In the genomic region with DNA sequence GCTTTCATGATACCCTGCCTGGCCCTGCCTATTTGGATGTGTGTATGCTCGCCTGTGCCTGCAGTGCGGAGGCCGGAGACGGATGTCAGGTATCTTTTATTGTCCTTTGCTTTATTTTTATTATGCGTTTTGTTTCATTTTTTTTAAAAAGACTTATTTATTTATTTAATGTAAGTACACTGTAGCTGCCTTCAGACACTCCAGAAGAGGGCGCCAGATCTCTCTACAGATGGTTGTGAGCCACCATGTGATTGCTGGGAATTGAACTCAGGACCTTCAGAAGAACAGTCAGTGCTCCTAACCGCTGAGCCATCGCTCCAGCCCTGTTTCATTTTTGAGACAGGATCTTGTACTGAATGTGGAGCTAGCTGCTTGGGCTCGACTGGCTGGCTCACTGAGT, we compare ENCODE assay signal across 16 mouse cellular contexts. TPM values are rescaled to one million over a fixed set of nuclear protein-coding genes. Genes with fewer than 3 reads are reported as not detected.
DNase-seq lines count a peak whose midpoint lies in the region; ATAC-seq and TF ChIP-seq lines count a peak whose summit lies in the region.
"Had no signal": no experiment of that assay in that cellular context is flagged by ENCODE, and none has a peak within 500 bp of the region (broad histone marks: within the 10 kb centered on the region; RNA-seq: fewer than 3 reads in every experiment).

No protein-coding gene starts in this region.

- dilution Hi-C loops in CH12.LX (cut with MboI; ENCODE audit: extremely low pct_ligation_motif_present, extremely low pct_unique_long_range_greater_than_20kb, low sequenced_read_pairs) = no loop called here

- DNase-seq in forebrain, postnatal 0 days = no peak
- DNase-seq in forebrain, embryonic 11.5 days (ENCODE audit: low spot score) = no peak
- DNase-seq in lung, embryonic 14.5 days = peak; percentile 28
- no peak for DNase-seq in lung, postnatal 10 days
- peak; percentile 13 for DNase-seq in CH12.LX (ENCODE audit: extremely low read depth)
- DNase-seq in stomach, postnatal 0 days (ENCODE audit: low spot score) = no peak
- no peak for DNase-seq in cerebellum, postnatal 4 days (ENCODE audit: low spot score in 2 of 2)
- DNase-seq: gastrocnemius, postnatal 36 days; kidney, postnatal 10 days; right cerebral cortex, postnatal 14 days had no signal

- TF ChIP-seq CTCF in forebrain, postnatal 0 days (IDR thresholded peaks at IDR 0.05; ENCODE audit: low read depth) = 0 out of 2 replicates have a peak, but pooled peaks have one; percentile 17
- peak; percentile 39 for TF ChIP-seq CTCF in lung, embryonic 14.5 days (IDR thresholded peaks at IDR 0.05; ENCODE audit: low read depth)
- TF ChIP-seq CTCF in CH12.LX (conservative IDR thresholded peaks at IDR 0.05 in 1 of 2, IDR thresholded peaks at IDR 0.05 in 1 of 2; ENCODE audit: low read depth in 2 of 2, low read length in 2 of 2) = no peak; a peak in 1 of 4 replicates
- peak; percentile 50 for TF ChIP-seq CTCF in stomach, postnatal 0 days (IDR thresholded peaks at IDR 0.05; ENCODE audit: low read depth)

- TF ChIP-seq RAD21 in CH12.LX (IDR thresholded peaks at IDR 0.05; ENCODE audit: low read depth, low read length) = no peak

- H3K4me3 ChIP-seq in forebrain, postnatal 0 days (ENCODE audit: low read depth, low read length) = no peak overlapping the region
- no peak overlapping the region for H3K4me3 ChIP-seq in forebrain, embryonic 11.5 days (ENCODE audit: low read depth, low read length)
- no peak overlapping the region for H3K4me3 ChIP-seq in lung, embryonic 14.5 days (ENCODE audit: low read depth, low read length)
- no peak overlapping the region for H3K4me3 ChIP-seq in CH12.LX (replicated peaks in 1 of 3; ENCODE audit: low read depth in 2 of 3, low read length in 2 of 3, poor library complexity in 1 of 3)
- H3K4me3 ChIP-seq in stomach, postnatal 0 days (ENCODE audit: low read depth, low read length) = no peak overlapping the region
- H3K4me3 ChIP-seq: limb, embryonic 13.5 days; neural tube, embryonic 15.5 days had no signal

- H3K27ac ChIP-seq in forebrain, postnatal 0 days (ENCODE audit: low read depth, low read length) = no peak overlapping the region
- no peak overlapping the region for H3K27ac ChIP-seq in forebrain, embryonic 11.5 days (ENCODE audit: low read depth, low read length)
- H3K27ac ChIP-seq in lung, embryonic 14.5 days (ENCODE audit: low read depth) = no peak overlapping the region
- H3K27ac ChIP-seq in CH12.LX (ENCODE audit: insufficient read depth, low read depth) = no peak overlapping the region
- no peak overlapping the region for H3K27ac ChIP-seq in stomach, postnatal 0 days (replicated peaks)
- H3K27ac ChIP-seq: limb, embryonic 13.5 days; macrophage; neural tube, embryonic 15.5 days had no signal

- 78% methylated on average over 9 of the region's 9 CpGs for WGBS in forebrain, postnatal 0 days
- 78% methylated on average over 9 of the region's 9 CpGs for WGBS in forebrain, embryonic 11.5 days
- WGBS in lung, embryonic 14.5 days = 73% methylated on average over 9 of the region's 9 CpGs
- WGBS in stomach, postnatal 0 days = 81% methylated on average over 9 of the region's 9 CpGs

- in situ Hi-C loops in CH12.LX (cut with MboI; ENCODE audit: low pct_ligation_motif_present, low pct_unique_long_range_greater_than_20kb, low sequenced_read_pairs) = no loop called here

- peaks cover 24% of the 10 kb centered on the region for H3K36me3 ChIP-seq in forebrain, postnatal 0 days (ENCODE audit: insufficient read depth)
- H3K36me3 ChIP-seq in forebrain, embryonic 11.5 days (ENCODE audit: control insufficient read depth, insufficient read depth, low read length) = no peaks in the 10 kb centered on the region; the same call in 1 of the 2 replicates
- peaks cover 35% of the 10 kb centered on the region for H3K36me3 ChIP-seq in lung, embryonic 14.5 days (ENCODE audit: insufficient read depth)
- H3K36me3 ChIP-seq in CH12.LX (replicated peaks in 1 of 2; ENCODE audit: control insufficient read depth in 1 of 2, insufficient read depth in 1 of 2, low read length in 1 of 2) = peaks cover 27 to 37% of the 10 kb centered on the region in 2 experiments
- peaks cover 24% of the 10 kb centered on the region for H3K36me3 ChIP-seq in stomach, postnatal 0 days (ENCODE audit: control insufficient read depth, insufficient read depth, low read length)

- H3K4me2 ChIP-seq in forebrain, postnatal 0 days (ENCODE audit: low read depth) = no peak overlapping the region
- no peak overlapping the region for H3K4me2 ChIP-seq in forebrain, embryonic 11.5 days (ENCODE audit: low read depth, low read length, severe bottlenecking)
- H3K4me2 ChIP-seq in lung, embryonic 14.5 days = no peak overlapping the region
- H3K4me2 ChIP-seq in CH12.LX (ENCODE audit: insufficient read depth, low read depth, poor library complexity, severe bottlenecking) = no peak overlapping the region
- no peak overlapping the region for H3K4me2 ChIP-seq in stomach, postnatal 0 days (replicated peaks; ENCODE audit: low read depth)
- H3K4me2 ChIP-seq: limb, embryonic 13.5 days; neural tube, embryonic 15.5 days had no signal

- peaks cover 12% of the 10 kb centered on the region for H3K27me3 ChIP-seq in forebrain, postnatal 0 days (ENCODE audit: insufficient read depth, low read length)
- peaks cover 19% of the 10 kb centered on the region for H3K27me3 ChIP-seq in forebrain, embryonic 11.5 days (ENCODE audit: control insufficient read depth, insufficient read depth, low read length)
- peaks cover 7% of the 10 kb centered on the region for H3K27me3 ChIP-seq in lung, embryonic 14.5 days (ENCODE audit: insufficient read depth, low read length)
- peaks cover 17% of the 10 kb centered on the region for H3K27me3 ChIP-seq in CH12.LX (replicated peaks)
- H3K27me3 ChIP-seq in stomach, postnatal 0 days (ENCODE audit: control insufficient read depth, insufficient read depth, low read length) = no peaks in the 10 kb centered on the region

- no peaks in the 10 kb centered on the region for H3K79me2 ChIP-seq in CH12.LX (replicated peaks; ENCODE audit: control insufficient read depth, extremely low read depth, insufficient read depth, poor library complexity, severe bottlenecking)

- TF ChIP-seq POLR2A in CH12.LX (IDR thresholded peaks at IDR 0.05; ENCODE audit: low read depth, low read length) = no peak

- ATAC-seq in forebrain, postnatal 0 days = no peak
- no peak for ATAC-seq in forebrain, embryonic 11.5 days (replicated peaks; ENCODE audit: low FRiP score)
- ATAC-seq in lung, embryonic 14.5 days (ENCODE audit: insufficient read depth) = no peak
- ATAC-seq in stomach, postnatal 0 days (ENCODE audit: low FRiP score, low TSS enrichment) = no peak
- no peak for ATAC-seq in monocyte, adult 5-6 weeks (replicated peaks; ENCODE audit: insufficient number of reproducible peaks, low FRiP score, low TSS enrichment, poor library complexity, severe bottlenecking)
- ATAC-seq: hindbrain, embryonic 16.5 days; midbrain, embryonic 16.5 days had no signal

- no peak overlapping the region for H3K9ac ChIP-seq in forebrain, postnatal 0 days
- no peak overlapping the region for H3K9ac ChIP-seq in forebrain, embryonic 11.5 days (ENCODE audit: low read length)
- H3K9ac ChIP-seq in lung, embryonic 14.5 days = no peak overlapping the region
- H3K9ac ChIP-seq in CH12.LX (ENCODE audit: insufficient read depth, low read depth) = no peak overlapping the region
- H3K9ac ChIP-seq in stomach, postnatal 0 days (ENCODE audit: low read length) = no peak overlapping the region
- H3K9ac ChIP-seq: limb, embryonic 13.5 days; neural tube, embryonic 15.5 days had no signal

- H3K4me1 ChIP-seq in forebrain, postnatal 0 days (ENCODE audit: insufficient read depth) = no peaks in the 10 kb centered on the region
- peaks cover 8% of the 10 kb centered on the region; the same call in 1 of the 2 replicates for H3K4me1 ChIP-seq in forebrain, embryonic 11.5 days (replicated peaks; ENCODE audit: control insufficient read depth, insufficient read depth, low read length)
- H3K4me1 ChIP-seq in lung, embryonic 14.5 days (ENCODE audit: insufficient read depth) = peaks cover 3% of the 10 kb centered on the region; the same call in 1 of the 2 replicates
- H3K4me1 ChIP-seq in CH12.LX (ENCODE audit: control insufficient read depth in 1 of 2, insufficient read depth in 2 of 2) = peaks cover 0 to 12% of the 10 kb centered on the region in 2 experiments; a peak in 2 of 4 replicates
- H3K4me1 ChIP-seq in stomach, postnatal 0 days (replicated peaks; ENCODE audit: control insufficient read depth, insufficient read depth) = no peaks in the 10 kb centered on the region

- H3K9me3 ChIP-seq in forebrain, postnatal 0 days (ENCODE audit: low read length) = no peaks in the 10 kb centered on the region
- H3K9me3 ChIP-seq in forebrain, embryonic 11.5 days (ENCODE audit: control insufficient read depth, low read length) = no peaks in the 10 kb centered on the region
- H3K9me3 ChIP-seq in lung, embryonic 14.5 days (ENCODE audit: low read depth, low read length) = no peaks in the 10 kb centered on the region
- peaks cover 3% of the 10 kb centered on the region for H3K9me3 ChIP-seq in CH12.LX (replicated peaks; ENCODE audit: low read length)
- no peaks in the 10 kb centered on the region for H3K9me3 ChIP-seq in stomach, postnatal 0 days (ENCODE audit: control insufficient read depth, low read length)
- H3K9me3 ChIP-seq: limb, embryonic 13.5 days; neural tube, embryonic 15.5 days had no signal

- TF ChIP-seq EP300 in CH12.LX (IDR thresholded peaks at IDR 0.05; ENCODE audit: low read length) = no peak
- no peak for TF ChIP-seq EP300 in stomach, postnatal 0 days (optimal IDR thresholded peaks at IDR 0.05)

RNA-seq across cellular contexts. Expression of a gene that starts 4.9 kb away (rescaled TPM):
- total RNA-seq in forebrain, postnatal 0 days (2014; rRNA removed) = 4.1 and 11.7 TPM in 2 replicates
- 5.1 and 8.1 TPM in 2 replicates for polyA plus RNA-seq in forebrain, postnatal 0 days (2015; fragmentation: Nextera tagmentation; extraction: Ambion mirVana)
- 46.7 and 52.7 TPM in 2 replicates for polyA plus RNA-seq in forebrain, embryonic 11.5 days (2014; fragmentation: Nextera tagmentation; extraction: Ambion mirVana)
- polyA plus RNA-seq in lung, embryonic 14.5 days (2014; fragmentation: Nextera tagmentation; extraction: Ambion mirVana) = 185 and 194 TPM in 2 replicates
- total RNA-seq in CH12.LX (2012; rRNA removed) = 0.30 TPM in 1 of 2 replicates, not detected in the other
- not detected in 2 replicates for total RNA-seq in CH12.LX (2014; rRNA removed)
- polyA plus RNA-seq in CH12.LX (2012; ENCODE audit: insufficient read length, low read depth) = 0.29 TPM in 1 of 2 replicates, not detected in the other
- 2,018 and 2,237 TPM in 2 replicates for polyA plus RNA-seq in stomach, postnatal 0 days (2015; fragmentation: Nextera tagmentation; extraction: Ambion mirVana)
- total RNA-seq in monocyte, adult 5-6 weeks (2017) = 4.7 TPM in 1 of 3 replicates, not detected in the others

RNA-seq across cellular contexts. Expression of a gene that starts 21.7 kb away (rescaled TPM):
- 0.14 and 0.31 TPM in 2 replicates for total RNA-seq in forebrain, postnatal 0 days (2014; rRNA removed)
- polyA plus RNA-seq in forebrain, postnatal 0 days (2015; fragmentation: Nextera tagmentation; extraction: Ambion mirVana) = 0.65 and 0.70 TPM in 2 replicates
- polyA plus RNA-seq in forebrain, embryonic 11.5 days (2014; fragmentation: Nextera tagmentation; extraction: Ambion mirVana) = 0.52 and 0.87 TPM in 2 replicates
- 3.7 and 4.5 TPM in 2 replicates for polyA plus RNA-seq in lung, embryonic 14.5 days (2014; fragmentation: Nextera tagmentation; extraction: Ambion mirVana)
- total RNA-seq in CH12.LX (2012; rRNA removed) (not detected in 2 replicates), CH12.LX (2014; rRNA removed) (not detected in 2 replicates)
- not detected in 2 replicates for polyA plus RNA-seq in CH12.LX (2012; ENCODE audit: insufficient read length, low read depth)
- 2.6 and 3.1 TPM in 2 replicates for polyA plus RNA-seq in stomach, postnatal 0 days (2015; fragmentation: Nextera tagmentation; extraction: Ambion mirVana)
- total RNA-seq in monocyte, adult 5-6 weeks (2017) = 0.75 to 1.7 TPM (median 1.0 TPM) in 3 replicates

RNA-seq across cellular contexts. Expression of a gene that starts 29.0 kb away (rescaled TPM):
- total RNA-seq in forebrain, postnatal 0 days (2014; rRNA removed) = 2.9 and 4.5 TPM in 2 replicates
- polyA plus RNA-seq in forebrain, postnatal 0 days (2015; fragmentation: Nextera tagmentation; extraction: Ambion mirVana) = 3.6 and 3.9 TPM in 2 replicates
- 55.3 and 61.1 TPM in 2 replicates for polyA plus RNA-seq in forebrain, embryonic 11.5 days (2014; fragmentation: Nextera tagmentation; extraction: Ambion mirVana)
- polyA plus RNA-seq in lung, embryonic 14.5 days (2014; fragmentation: Nextera tagmentation; extraction: Ambion mirVana) = 42.5 and 51.8 TPM in 2 replicates
- total RNA-seq in CH12.LX (2012; rRNA removed) (7.4 and 7.5 TPM in 2 replicates), CH12.LX (2014; rRNA removed) (7.1 and 7.3 TPM in 2 replicates)
- 4.8 and 5.5 TPM in 2 replicates for polyA plus RNA-seq in CH12.LX (2012; ENCODE audit: insufficient read length, low read depth)
- polyA plus RNA-seq in stomach, postnatal 0 days (2015; fragmentation: Nextera tagmentation; extraction: Ambion mirVana) = 10.7 and 11.8 TPM in 2 replicates
- 0.97 to 3.4 TPM (median 2.1 TPM) in 3 replicates for total RNA-seq in monocyte, adult 5-6 weeks (2017)

RNA-seq across cellular contexts. Expression of a gene that starts 33.6 kb away (rescaled TPM):
- 61.9 and 64.4 TPM in 2 replicates for total RNA-seq in forebrain, postnatal 0 days (2014; rRNA removed)
- polyA plus RNA-seq in forebrain, postnatal 0 days (2015; fragmentation: Nextera tagmentation; extraction: Ambion mirVana) = 84.0 and 87.2 TPM in 2 replicates
- polyA plus RNA-seq in forebrain, embryonic 11.5 days (2014; fragmentation: Nextera tagmentation; extraction: Ambion mirVana) = 42.8 and 45.6 TPM in 2 replicates
- polyA plus RNA-seq in lung, embryonic 14.5 days (2014; fragmentation: Nextera tagmentation; extraction: Ambion mirVana) = 47.2 and 52.8 TPM in 2 replicates
- total RNA-seq in CH12.LX (2012; rRNA removed) = 32.9 and 34.2 TPM in 2 replicates
- 26.1 and 27.6 TPM in 2 replicates for total RNA-seq in CH12.LX (2014; rRNA removed)
- polyA plus RNA-seq in CH12.LX (2012; ENCODE audit: insufficient read length, low read depth) = 33.1 and 37.2 TPM in 2 replicates
- polyA plus RNA-seq in stomach, postnatal 0 days (2015; fragmentation: Nextera tagmentation; extraction: Ambion mirVana) = 85.6 and 89.2 TPM in 2 replicates
- total RNA-seq in monocyte, adult 5-6 weeks (2017) = 80.3 to 165 TPM (median 108 TPM) in 3 replicates

RNA-seq across cellular contexts. Expression of a gene that starts 34.0 kb away (rescaled TPM):
- total RNA-seq in forebrain, postnatal 0 days (2014; rRNA removed) = 34.4 and 44.1 TPM in 2 replicates
- polyA plus RNA-seq in forebrain, postnatal 0 days (2015; fragmentation: Nextera tagmentation; extraction: Ambion mirVana) = 66.2 and 80.4 TPM in 2 replicates
- polyA plus RNA-seq in forebrain, embryonic 11.5 days (2014; fragmentation: Nextera tagmentation; extraction: Ambion mirVana) = 45.9 and 46.7 TPM in 2 replicates
- polyA plus RNA-seq in lung, embryonic 14.5 days (2014; fragmentation: Nextera tagmentation; extraction: Ambion mirVana) = 84.9 and 93.8 TPM in 2 replicates
- total RNA-seq in CH12.LX (2012; rRNA removed) = 59.3 and 60.4 TPM in 2 replicates
- 22.3 and 22.7 TPM in 2 replicates for total RNA-seq in CH12.LX (2014; rRNA removed)
- 50.1 and 69.2 TPM in 2 replicates for polyA plus RNA-seq in CH12.LX (2012; ENCODE audit: insufficient read length, low read depth)
- polyA plus RNA-seq in stomach, postnatal 0 days (2015; fragmentation: Nextera tagmentation; extraction: Ambion mirVana) = 42.7 and 60.3 TPM in 2 replicates
- total RNA-seq in monocyte, adult 5-6 weeks (2017) = 816 to 935 TPM (median 878 TPM) in 3 replicates

Comparison
In these comparisons a context has a peak if more than half of its experiments do, and no peak if none do; other contexts are left out.
1. DNase-seq: peak in lung, embryonic 14.5 days (single experiment) and CH12.LX (single experiment); none in forebrain, postnatal 0 days (single experiment), forebrain, embryonic 11.5 days (single experiment), lung, postnatal 10 days (single experiment), stomach, postnatal 0 days (single experiment) and cerebellum, postnatal 4 days (0 of 2).
2. CTCF ChIP-seq: peak in forebrain, postnatal 0 days (single experiment), lung, embryonic 14.5 days (single experiment) and stomach, postnatal 0 days (single experiment); none in CH12.LX (0 of 2).
3. RNA of a gene that starts 4.9 kb away (polyA plus RNA-seq): 2,018 to 2,237 TPM in stomach, postnatal 0 days; 185 to 194 TPM in lung, embryonic 14.5 days, 46.7 to 52.7 TPM in forebrain, embryonic 11.5 days, 5.1 to 8.1 TPM in forebrain, postnatal 0 days and 0.29 TPM in CH12.LX; every median in the first group is over 10 times any median in the second.